Mouse (Mus musculus) stomach, embryonic 14.5 days (tissue): ENCODE measurements at regions not wholly inside any gene's neighbourhood (a gene's known extent, or its start where the extent isn't known, plus 50 kb on each side); places are given as distances from the start of the nearest gene placed in this dataset.

Experiments used
- ATAC-seq: fragments of 200-750 bp; cut with Nextera tagmentation; 2 replicates; pipeline ENCODE4 v1.8.0; 2017; ENCODE audit warnings: low read depth, moderate TSS enrichment; ENCODE audit not compliant: insufficient number of reproducible peaks, insufficient read depth, low FRiP score
- H3K27ac ChIP-seq: fragments of 300-500 bp; sonication (generic); 2 replicates; pipeline ENCODE4 v1.5.1; 2014; ENCODE audit warnings: mild to moderate bottlenecking, low read length, moderate library complexity, mixed read lengths
- H3K27me3 ChIP-seq: fragments of 300-500 bp; sonication (generic); 2 replicates; pipeline ENCODE4 v1.6.1; 2014; ENCODE audit warnings: low read length, control low read depth, mixed read lengths; ENCODE audit not compliant: control insufficient read depth, insufficient read depth
- H3K36me3 ChIP-seq: fragments of 300-500 bp; sonication (generic); 2 replicates; pipeline ENCODE4 v1.6.1; 2014; ENCODE audit warnings: mild to moderate bottlenecking, control low read depth, low read length, moderate library complexity, mixed read lengths; ENCODE audit not compliant: control insufficient read depth, insufficient read depth
- H3K4me1 ChIP-seq: fragments of 300-500 bp; sonication (generic); 2 replicates; pipeline ENCODE4 v1.6.1; 2014; ENCODE audit warnings: low read length, control low read depth, mixed read lengths; ENCODE audit not compliant: control insufficient read depth, insufficient read depth
- H3K4me2 ChIP-seq: fragments of 300-500 bp; sonication (generic); replicated peaks from 2 replicates; pipeline ENCODE4 v1.6.1; 2014; ENCODE audit warnings: low read depth, low read length, control low read depth
- H3K4me3 ChIP-seq: fragments of 300-500 bp; sonication (generic); 2 replicates; pipeline ENCODE4 v1.5.1; 2014; ENCODE audit warnings: low read depth, low read length, control low read depth
- H3K9ac ChIP-seq: fragments of 300-500 bp; sonication (generic); replicated peaks from 2 replicates; pipeline ENCODE4 v1.6.1; 2014; ENCODE audit warnings: low read depth, mild to moderate bottlenecking, control low read depth, low read length, moderate library complexity, mixed read lengths
- H3K9me3 ChIP-seq: fragments of 300-500 bp; sonication (generic); 2 replicates; pipeline ENCODE4 v1.6.1; 2016; ENCODE audit warnings: low read depth, low read length, control low read depth; ENCODE audit not compliant: control insufficient read depth
- WGBS: fragments of 180-500 bp; shearing (Covaris S2); extraction: QIAGEN DNeasy Blood & Tissue Kit; methylation state at CpG from one replicate; pipeline ENCODE4 v1.1.7; 2014; 5-methylcytosine and 5-hydroxymethylcytosine counted together

- peaks cover 4% of the 10 kb centered on the region; the same call in 1 of the 2 replicates for H3K9me3 ChIP-seq
- H3K9ac ChIP-seq: no peak overlapping the region
- H3K36me3 ChIP-seq: no peaks in the 10 kb centered on the region
- no peak overlapping the region for H3K4me2 ChIP-seq
- H3K27me3 ChIP-seq: no peaks in the 10 kb centered on the region
- no peak overlapping the region for H3K4me3 ChIP-seq
- H3K27ac ChIP-seq: no peak overlapping the region
- peaks cover 18% of the 10 kb centered on the region for H3K4me1 ChIP-seq
- no peak for ATAC-seq
- WGBS: 25% methylated on average over 4 of the region's 4 CpGs
Measured at GRCm38 (mm10) chr5:107035376-107035775, 71.3 kb downstream of the Cdc7 start.

- H3K27me3 ChIP-seq: no peaks in the 10 kb centered on the region
- no peaks in the 10 kb centered on the region for H3K36me3 ChIP-seq
- H3K4me1 ChIP-seq: peaks cover 18% of the 10 kb centered on the region
- H3K4me2 ChIP-seq: no peak overlapping the region
- ATAC-seq: no peak
- H3K9me3 ChIP-seq: peaks cover 4% of the 10 kb centered on the region; the same call in 1 of the 2 replicates
- no peak overlapping the region for H3K9ac ChIP-seq
- no peak overlapping the region for H3K27ac ChIP-seq
- WGBS: 42% methylated on average over 6 of the region's 6 CpGs
- H3K4me3 ChIP-seq: no peak overlapping the region
Measured at GRCm38 (mm10) chr5:107035782-107036181, 71.7 kb downstream of the Cdc7 start.

GRCm38 (mm10) chr5:107036475-107036874 is 72.4 kb downstream of the Cdc7 start:
- Histone ChIP-seq H3K9ac (no peak overlapping the region), H3K4me1 (peaks cover 18% of the 10 kb centered on the region), H3K4me3 (no peak overlapping the region), H3K27ac (no peak overlapping the region), H3K27me3 (no peaks in the 10 kb centered on the region), H3K4me2 (no peak overlapping the region), H3K9me3 (peaks cover 4% of the 10 kb centered on the region; the same call in 1 of the 2 replicates), H3K36me3 (no peaks in the 10 kb centered on the region)
- no peak for ATAC-seq
- 81% methylated on average over 6 of the region's 6 CpGs for WGBS

- 77% methylated on average over 6 of the region's 6 CpGs for WGBS
- Histone ChIP-seq H3K4me3 (no peak overlapping the region), H3K9ac (no peak overlapping the region), H3K27me3 (no peaks in the 10 kb centered on the region), H3K9me3 (peaks cover 4% of the 10 kb centered on the region; the same call in 1 of the 2 replicates), H3K4me2 (no peak overlapping the region), H3K27ac (no peak overlapping the region), H3K36me3 (no peaks in the 10 kb centered on the region), H3K4me1 (peaks cover 18% of the 10 kb centered on the region)
- no peak for ATAC-seq
Measured at GRCm38 (mm10) chr5:107037087-107037486, 73.0 kb downstream of the Cdc7 start.

GRCm38 (mm10) chr5:107039340-107039739 is 75.2 kb downstream of the Cdc7 start:
- peaks cover 16% of the 10 kb centered on the region for H3K4me1 ChIP-seq
- H3K9me3 ChIP-seq: peaks cover 4% of the 10 kb centered on the region; the same call in 1 of the 2 replicates
- no peak overlapping the region for H3K9ac ChIP-seq
- no peak overlapping the region; the same call in 1 of the 2 replicates for H3K27ac ChIP-seq
- H3K4me3 ChIP-seq: no peak overlapping the region
- H3K27me3 ChIP-seq: no peaks in the 10 kb centered on the region
- no peak for ATAC-seq
- no peak overlapping the region for H3K4me2 ChIP-seq
- 95% methylated on average over 8 of the region's 8 CpGs for WGBS
- H3K36me3 ChIP-seq: no peaks in the 10 kb centered on the region

GRCm38 (mm10) chr5:107039956-107040355 is 75.8 kb downstream of the Cdc7 start:
- Histone ChIP-seq H3K27ac (peak overlapping the region; percentile 83), H3K4me3 (no peak overlapping the region), H3K27me3 (no peaks in the 10 kb centered on the region), H3K36me3 (no peaks in the 10 kb centered on the region), H3K9ac (no peak overlapping the region), H3K4me2 (no peak overlapping the region), H3K9me3 (peaks cover 4% of the 10 kb centered on the region; the same call in 1 of the 2 replicates), H3K4me1 (peaks cover 11% of the 10 kb centered on the region)
- 76% methylated on average over 6 of the region's 6 CpGs for WGBS
- peak; percentile 25; the same call in 1 of the 2 replicates for ATAC-seq

GRCm38 (mm10) chr5:107040489-107040888 is 76.4 kb downstream of the Cdc7 start:
- peak; percentile 62; the same call in 1 of the 2 replicates for ATAC-seq
- Histone ChIP-seq H3K4me3 (no peak overlapping the region), H3K9ac (no peak overlapping the region), H3K36me3 (no peaks in the 10 kb centered on the region), H3K27ac (peak overlapping the region; percentile 44; the same call in 1 of the 2 replicates), H3K4me2 (no peak overlapping the region), H3K9me3 (peaks cover 4% of the 10 kb centered on the region; the same call in 1 of the 2 replicates), H3K4me1 (peaks cover 13% of the 10 kb centered on the region), H3K27me3 (no peaks in the 10 kb centered on the region)
- 56% methylated on average over 10 of the region's 10 CpGs for WGBS

- Histone ChIP-seq H3K4me3 (no peak overlapping the region), H3K27ac (no peak overlapping the region), H3K36me3 (no peaks in the 10 kb centered on the region), H3K9ac (no peak overlapping the region), H3K9me3 (no peaks in the 10 kb centered on the region), H3K27me3 (no peaks in the 10 kb centered on the region), H3K4me2 (no peak overlapping the region), H3K4me1 (peaks cover 13% of the 10 kb centered on the region; the same call in 1 of the 2 replicates)
- 68% methylated on average over 10 of the region's 10 CpGs for WGBS
- ATAC-seq: no peak
Measured at GRCm38 (mm10) chr5:107045163-107045562, 81.0 kb downstream of the Cdc7 start.

- H3K4me2 ChIP-seq: no peak overlapping the region
- peak; percentile 73; the same call in 1 of the 2 replicates for ATAC-seq
- H3K36me3 ChIP-seq: no peaks in the 10 kb centered on the region
- peak overlapping the region; percentile 91 for H3K27ac ChIP-seq
- H3K4me3 ChIP-seq: no peak overlapping the region
- H3K9me3 ChIP-seq: no peaks in the 10 kb centered on the region
- 2% methylated on average over 4 of the region's 4 CpGs for WGBS
- no peak overlapping the region for H3K9ac ChIP-seq
- H3K4me1 ChIP-seq: peaks cover 13% of the 10 kb centered on the region; the same call in 1 of the 2 replicates
- no peaks in the 10 kb centered on the region for H3K27me3 ChIP-seq
Measured at GRCm38 (mm10) chr5:107046501-107046931, 82.4 kb downstream of the Cdc7 start.
